Mouse (Mus musculus) CH12.LX (cell line): ENCODE results near the gene Tex9.
A peak's percentile ranks its signal among the peaks of the same experiment; 100 is the strongest.

Experiments
- CHD2 ChIP-seq: IDR thresholded peaks from 2 replicates; pipeline ENCODE4 v1.6.1; 2011; ENCODE audit warnings: low read length, improper control_type of control experiment
- CTCF ChIP-seq, 2 experiments: IDR thresholded peaks in 1 of 2; conservative IDR thresholded peaks in 1 of 2; 2 replicates each; pipeline ENCODE4 v1.5.1; 2011 to 2012; ENCODE audit warnings: low read depth in 2 of 2, low read length in 2 of 2, improper control_type of control experiment in 1 of 2, inconsistent platforms in 1 of 2, mild to moderate bottlenecking in 1 of 2, moderate library complexity in 1 of 2
- EP300 ChIP-seq: IDR thresholded peaks from 2 replicates; pipeline ENCODE4 v1.6.1; 2011; ENCODE audit warnings: low read length, improper control_type of control experiment
- POLR2A ChIP-seq: IDR thresholded peaks from 2 replicates; pipeline ENCODE4 v1.6.1; 2011; ENCODE audit warnings: low read depth, mild to moderate bottlenecking, improper control_type of control experiment, low read length
- TBP ChIP-seq: conservative IDR thresholded peaks from 2 replicates; pipeline ENCODE4 v1.6.1; 2011; ENCODE audit warnings: low read depth, low read length, improper control_type of control experiment

DNA sequence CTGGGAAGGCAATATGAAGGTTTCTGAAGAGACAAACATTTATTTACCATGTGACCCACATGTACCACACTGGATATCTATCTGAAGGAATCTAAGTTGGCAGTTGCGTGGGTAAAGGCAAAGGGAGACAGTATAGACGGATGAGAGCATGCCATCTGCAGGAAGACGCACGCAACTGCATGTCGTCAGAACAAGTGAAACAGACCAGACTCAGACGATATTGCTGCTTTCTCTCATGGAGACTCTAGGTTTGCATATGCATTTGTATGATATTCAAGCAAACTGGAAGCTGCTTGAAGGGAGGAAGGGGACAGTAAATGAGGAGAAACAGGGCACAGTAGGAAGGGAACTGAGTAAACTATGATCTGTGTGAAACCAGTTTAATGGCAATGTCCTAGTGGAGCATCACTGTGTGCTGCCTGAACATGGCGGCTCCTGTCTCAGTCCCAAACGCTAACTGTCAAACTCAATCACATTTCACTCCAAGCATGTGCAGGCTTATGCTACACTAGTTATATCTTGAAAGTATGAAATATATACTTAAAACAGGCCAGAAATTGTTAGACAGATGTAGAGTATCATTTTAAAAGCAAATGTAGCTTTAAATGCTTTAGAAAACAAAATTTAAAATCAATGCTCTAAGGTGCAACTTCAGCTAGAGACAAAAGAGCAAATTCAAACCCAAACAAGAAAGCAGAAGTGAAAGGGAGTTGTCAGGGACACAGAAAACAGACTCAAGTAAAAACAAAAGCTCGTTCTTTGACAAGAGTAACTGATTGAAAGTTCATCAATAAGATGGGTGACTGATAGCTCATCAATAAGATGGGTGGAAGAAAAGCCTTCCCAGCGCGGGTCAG lies 24.2 kb downstream of the Tex9 start:
- TF ChIP-seq POLR2A, result no peak
- TF ChIP-seq EP300, result peak; percentile 94
- no peak for TF ChIP-seq TBP
- TF ChIP-seq CHD2, result no peak
- TF ChIP-seq CTCF (conservative IDR thresholded peaks at IDR 0.05 in 1 of 2, IDR thresholded peaks at IDR 0.05 in 1 of 2; ENCODE audit: low read depth in 2 of 2, low read length in 2 of 2), result peak; percentile 81 to 86
